Mouse (Mus musculus): ENCODE results near the gene Fam189a1. TPM values are rescaled to one million over a fixed set of nuclear protein-coding genes. Genes with fewer than 3 reads are reported as not detected.

Fam189a1 gene
- polyA plus RNA-seq, 1 experiment from 2014 or later, result 0.20 TPM

- Histone ChIP-seq H3K9me3 (ENCODE audit: control insufficient read depth, low read length) (no peaks in the 10 kb centered on the region), H3K4me1 (replicated peaks; ENCODE audit: control insufficient read depth, insufficient read depth, low read length) (no peaks in the 10 kb centered on the region), H3K36me3 (ENCODE audit: control insufficient read depth, insufficient read depth, low read length) (no peaks in the 10 kb centered on the region), H3K9ac (ENCODE audit: low read length) (no peak overlapping the region), H3K4me3 (ENCODE audit: low read length) (no peak overlapping the region), H3K27me3 (ENCODE audit: control insufficient read depth, insufficient read depth, low read depth, low read length) (no peaks in the 10 kb centered on the region), H3K27ac (ENCODE audit: low read length) (no peak overlapping the region), H3K4me2 (ENCODE audit: low read depth, low read length) (no peak overlapping the region)
- no peak for ATAC-seq (ENCODE audit: low read depth)
- 79% methylated on average over 3 of the region's 3 CpGs for WGBS
These were observed 433.1 kb downstream of the Fam189a1 start for GRCm38 (mm10) chr7:64723313-64723712.

GRCm38 (mm10) chr7:64716286-64716685 lies 440.1 kb downstream of the Fam189a1 start:
- WGBS, result 69% methylated on average over 2 of the region's 2 CpGs

GRCm38 (mm10) chr7:64709520-64710262 lies 446.7 kb downstream of the Fam189a1 start:
- no peak overlapping the region for H3K4me3 ChIP-seq (ENCODE audit: low read length)
- H3K9ac ChIP-seq (ENCODE audit: low read length), result no peak overlapping the region
- no peak for ATAC-seq (ENCODE audit: low read depth)
- H3K4me2 ChIP-seq (ENCODE audit: low read depth, low read length), result no peak overlapping the region
- 73% methylated on average over 13 of the region's 13 CpGs for WGBS
- no peaks in the 10 kb centered on the region for H3K27me3 ChIP-seq (ENCODE audit: control insufficient read depth, insufficient read depth, low read depth, low read length)
- no peaks in the 10 kb centered on the region for H3K36me3 ChIP-seq (ENCODE audit: control insufficient read depth, insufficient read depth, low read length)
- no peaks in the 10 kb centered on the region for H3K4me1 ChIP-seq (replicated peaks; ENCODE audit: control insufficient read depth, insufficient read depth, low read length)
- no peaks in the 10 kb centered on the region for H3K9me3 ChIP-seq (ENCODE audit: control insufficient read depth, low read length)
- no peak overlapping the region for H3K27ac ChIP-seq (ENCODE audit: low read length)

More at GRCm38 (mm10) chr7:64716286-64716685, 440.1 kb downstream of the Fam189a1 start:
- no peaks in the 10 kb centered on the region for H3K9me3 ChIP-seq (ENCODE audit: control insufficient read depth, low read length)
- H3K4me3 ChIP-seq (ENCODE audit: low read length), result no peak overlapping the region
- no peak overlapping the region for H3K4me2 ChIP-seq (ENCODE audit: low read depth, low read length)
- H3K9ac ChIP-seq (ENCODE audit: low read length), result no peak overlapping the region
- H3K36me3 ChIP-seq (ENCODE audit: control insufficient read depth, insufficient read depth, low read length), result no peaks in the 10 kb centered on the region
- no peak overlapping the region for H3K27ac ChIP-seq (ENCODE audit: low read length)
- no peak for ATAC-seq (ENCODE audit: low read depth)
- no peaks in the 10 kb centered on the region for H3K4me1 ChIP-seq (replicated peaks; ENCODE audit: control insufficient read depth, insufficient read depth, low read length)
- no peaks in the 10 kb centered on the region for H3K27me3 ChIP-seq (ENCODE audit: control insufficient read depth, insufficient read depth, low read depth, low read length)

- H3K36me3 ChIP-seq (ENCODE audit: control insufficient read depth, insufficient read depth, low read length), result no peaks in the 10 kb centered on the region
- H3K27me3 ChIP-seq (ENCODE audit: control insufficient read depth, insufficient read depth, low read depth, low read length), result no peaks in the 10 kb centered on the region
- no peaks in the 10 kb centered on the region for H3K4me1 ChIP-seq (replicated peaks; ENCODE audit: control insufficient read depth, insufficient read depth, low read length)
- no peak overlapping the region for H3K27ac ChIP-seq (ENCODE audit: low read length)
- no peak for ATAC-seq (ENCODE audit: low read depth)
- 80% methylated on average over 4 of the region's 4 CpGs for WGBS
- H3K4me3 ChIP-seq (ENCODE audit: low read length), result no peak overlapping the region
- no peak overlapping the region for H3K9ac ChIP-seq (ENCODE audit: low read length)
- no peaks in the 10 kb centered on the region for H3K9me3 ChIP-seq (ENCODE audit: control insufficient read depth, low read length)
- H3K4me2 ChIP-seq (ENCODE audit: low read depth, low read length), result no peak overlapping the region
These were observed 448.2 kb downstream of the Fam189a1 start for GRCm38 (mm10) chr7:64708176-64708575.

Small RNA genes lying within 50 kb of the gene (microRNA-seq; reads per million reads assigned to microRNA genes)
- not detected for gene Gm25249
